Mouse (Mus musculus) macrophage (primary cell): Measurements from ENCODE around the gene Ppp1r32. TPM values are rescaled to one million over a fixed set of nuclear protein-coding genes. Genes with fewer than 3 reads are reported as not detected.

Experiments used
- H3K27ac ChIP-seq: fragments of 350-480 bp; formaldehyde crosslinking; 2 replicates; pipeline ENCODE4 v1.9.0; 2021
- H3K36me3 ChIP-seq: fragments of 350-480 bp; formaldehyde crosslinking; 2 replicates; pipeline ENCODE4 v1.9.0; 2021; ENCODE audit errors: inconsistent target
- H3K4me3 ChIP-seq: fragments of 350-480 bp; formaldehyde crosslinking; 2 replicates; pipeline ENCODE4 v1.9.0; 2021; ENCODE audit errors: inconsistent target
- H3K79me2 ChIP-seq: fragments of 350-480 bp; formaldehyde crosslinking; 2 replicates; pipeline ENCODE4 v1.9.0; 2021; ENCODE audit errors: inconsistent target
- WGBS: methylation state at CpG from one replicate; pipeline ENCODE4 v1.1.7; 2026; ENCODE audit warnings: inconsistent platforms; ENCODE audit not compliant: missing documents; 5-methylcytosine and 5-hydroxymethylcytosine counted together
- polyA plus RNA-seq: library from polyadenylated mRNA; stranded (reverse); fragments of 250-400 nt; gene quantifications from 3 replicates; pipeline ENCODE4 v1.2.4, GENCODE M21; 2018; ENCODE audit warnings: inconsistent platforms

Gene Ppp1r32
- polyA plus RNA-seq, 1 experiment from 2014 or later = not detected

GRCm38 (mm10) chr19:10449190-10449589, 33.5 kb downstream of the Ppp1r32 start:
- Histone ChIP-seq H3K36me3 (no peaks in the 10 kb centered on the region), H3K4me3 (no peak overlapping the region), H3K27ac (no peak overlapping the region), H3K79me2 (no peaks in the 10 kb centered on the region)
- WGBS = 85% methylated on average over 5 of the region's 6 CpGs

GRCm38 (mm10) chr19:10448275-10448674, 34.5 kb downstream of the Ppp1r32 start:
- no peaks in the 10 kb centered on the region for H3K79me2 ChIP-seq
- no peak overlapping the region for H3K27ac ChIP-seq
- no peak overlapping the region for H3K4me3 ChIP-seq
- no peaks in the 10 kb centered on the region for H3K36me3 ChIP-seq
- 89% methylated on average over 4 of the region's 7 CpGs for WGBS

GRCm38 (mm10) chr19:10444685-10445369, 37.9 kb downstream of the Ppp1r32 start:
- Histone ChIP-seq H3K36me3 (no peaks in the 10 kb centered on the region), H3K79me2 (no peaks in the 10 kb centered on the region), H3K4me3 (no peak overlapping the region), H3K27ac (no peak overlapping the region)
- WGBS = 91% methylated on average over 15 of the region's 15 CpGs

- Histone ChIP-seq H3K79me2 (no peaks in the 10 kb centered on the region), H3K36me3 (no peaks in the 10 kb centered on the region), H3K4me3 (no peak overlapping the region), H3K27ac (no peak overlapping the region)
- WGBS = 67% methylated on average over 1 of the region's 1 CpGs
Measured at GRCm38 (mm10) chr19:10437521-10437920, 45.2 kb downstream of the Ppp1r32 start.

- H3K27ac ChIP-seq = no peak overlapping the region
- no peaks in the 10 kb centered on the region for H3K36me3 ChIP-seq
- no peak overlapping the region for H3K4me3 ChIP-seq
- no peaks in the 10 kb centered on the region for H3K79me2 ChIP-seq
- WGBS = 0% methylated on average over 1 of the region's 1 CpGs
Measured at GRCm38 (mm10) chr19:10436726-10437125, 46.0 kb downstream of the Ppp1r32 start.

GRCm38 (mm10) chr19:10435908-10436307, 46.8 kb downstream of the Ppp1r32 start:
- no peaks in the 10 kb centered on the region for H3K79me2 ChIP-seq
- WGBS = 32% methylated on average over 3 of the region's 3 CpGs
- H3K4me3 ChIP-seq = no peak overlapping the region
- H3K27ac ChIP-seq = no peak overlapping the region
- no peaks in the 10 kb centered on the region for H3K36me3 ChIP-seq

- WGBS = 73% methylated on average over 6 of the region's 6 CpGs
- Histone ChIP-seq H3K27ac (no peak overlapping the region), H3K79me2 (no peaks in the 10 kb centered on the region), H3K36me3 (no peaks in the 10 kb centered on the region), H3K4me3 (no peak overlapping the region)
Measured at GRCm38 (mm10) chr19:10434927-10435326, 47.8 kb downstream of the Ppp1r32 start.

GRCm38 (mm10) chr19:10433879-10434540, 48.7 kb downstream of the Ppp1r32 start:
- no peaks in the 10 kb centered on the region for H3K79me2 ChIP-seq
- H3K36me3 ChIP-seq = no peaks in the 10 kb centered on the region
- WGBS = 81% methylated on average over 8 of the region's 9 CpGs
- no peak overlapping the region for H3K27ac ChIP-seq
- H3K4me3 ChIP-seq = no peak overlapping the region

GRCm38 (mm10) chr19:10433225-10433624, 49.5 kb downstream of the Ppp1r32 start:
- 81% methylated on average over 7 of the region's 7 CpGs for WGBS
- H3K4me3 ChIP-seq = no peak overlapping the region
- no peak overlapping the region for H3K27ac ChIP-seq
- no peaks in the 10 kb centered on the region for H3K79me2 ChIP-seq
- H3K36me3 ChIP-seq = no peaks in the 10 kb centered on the region

GRCm38 (mm10) chr19:10431841-10432240, 50.9 kb downstream of the Ppp1r32 start:
- Histone ChIP-seq H3K27ac (no peak overlapping the region), H3K79me2 (no peaks in the 10 kb centered on the region), H3K4me3 (no peak overlapping the region), H3K36me3 (no peaks in the 10 kb centered on the region)
- 72% methylated on average over 4 of the region's 4 CpGs for WGBS

GRCm38 (mm10) chr19:10431410-10431809, 51.3 kb downstream of the Ppp1r32 start:
- Histone ChIP-seq H3K79me2 (no peaks in the 10 kb centered on the region), H3K27ac (no peak overlapping the region), H3K4me3 (no peak overlapping the region), H3K36me3 (no peaks in the 10 kb centered on the region)
- 67% methylated on average over 3 of the region's 3 CpGs for WGBS

GRCm38 (mm10) chr19:10429371-10429770, 53.4 kb downstream of the Ppp1r32 start:
- Histone ChIP-seq H3K27ac (no peak overlapping the region), H3K36me3 (no peaks in the 10 kb centered on the region), H3K4me3 (no peak overlapping the region), H3K79me2 (no peaks in the 10 kb centered on the region)
- WGBS = 75% methylated on average over 8 of the region's 8 CpGs

GRCm38 (mm10) chr19:10427431-10427830, 55.3 kb downstream of the Ppp1r32 start:
- no peak overlapping the region for H3K4me3 ChIP-seq
- no peaks in the 10 kb centered on the region for H3K79me2 ChIP-seq
- 89% methylated on average over 9 of the region's 9 CpGs for WGBS
- H3K36me3 ChIP-seq = no peaks in the 10 kb centered on the region
- H3K27ac ChIP-seq = no peak overlapping the region

GRCm38 (mm10) chr19:10426793-10427192, 55.9 kb downstream of the Ppp1r32 start:
- Histone ChIP-seq H3K4me3 (no peak overlapping the region), H3K36me3 (no peaks in the 10 kb centered on the region), H3K27ac (no peak overlapping the region), H3K79me2 (no peaks in the 10 kb centered on the region)
- WGBS = 80% methylated on average over 6 of the region's 6 CpGs

- 57% methylated on average over 25 of the region's 25 CpGs for WGBS
- no peak overlapping the region for H3K27ac ChIP-seq
- no peaks in the 10 kb centered on the region for H3K36me3 ChIP-seq
- no peaks in the 10 kb centered on the region for H3K79me2 ChIP-seq
- no peak overlapping the region for H3K4me3 ChIP-seq
Measured at GRCm38 (mm10) chr19:10426312-10426711, 56.4 kb downstream of the Ppp1r32 start.
